Mouse (Mus musculus) frontal cortex, postnatal 14 days (tissue): Measurements from ENCODE around the gene Olfr1469.
"Not testable (repeated sequence)": the region's sequence is repeated elsewhere in the genome, so short reads cannot be mapped to it uniquely, and the experiment has no call there.

Source experiments
- DNase-seq, 2 experiments: peaks; one replicate each; pipeline ENCODE4 v3.0.0; 2022; ENCODE audit warnings: low spot score in 2 of 2

The Olfr1469 gene

GRCm38 (mm10) chr19:13407549-13407948 is at the start of gene Olfr1469:
Gene Olfr1469, plus strand, starts transcription at chr19:13407849.
- DNase-seq: no peak

GRCm38 (mm10) chr19:13361936-13362335 is 45.7 kb upstream of the Olfr1469 start, which contains the start of gene Olfr1467:
Gene Olfr1467, plus strand, starts transcription at chr19:13362236.
- DNase-seq: no peak

- not testable (repeated sequence) for DNase-seq
Measured at GRCm38 (mm10) chr19:13443109-13443508, 35.5 kb downstream of the Olfr1469 start, which contains the start of gene Olfr1471. Gene Olfr1471, plus strand, starts transcription at chr19:13443409.

- no peak for DNase-seq
Measured at GRCm38 (mm10) chr19:13455986-13456385, 48.3 kb downstream of the Olfr1469 start, which contains the start of gene Olfr1472. Gene Olfr1472, minus strand, starts transcription at chr19:13456086.
